Mouse (Mus musculus): ENCODE measurements around the gene Casr.

Gene Casr

GRCm38 (mm10) chr16:36507300-36507699 is 54.6 kb downstream of the Casr start:
- no peak for DNase-seq

DNA sequence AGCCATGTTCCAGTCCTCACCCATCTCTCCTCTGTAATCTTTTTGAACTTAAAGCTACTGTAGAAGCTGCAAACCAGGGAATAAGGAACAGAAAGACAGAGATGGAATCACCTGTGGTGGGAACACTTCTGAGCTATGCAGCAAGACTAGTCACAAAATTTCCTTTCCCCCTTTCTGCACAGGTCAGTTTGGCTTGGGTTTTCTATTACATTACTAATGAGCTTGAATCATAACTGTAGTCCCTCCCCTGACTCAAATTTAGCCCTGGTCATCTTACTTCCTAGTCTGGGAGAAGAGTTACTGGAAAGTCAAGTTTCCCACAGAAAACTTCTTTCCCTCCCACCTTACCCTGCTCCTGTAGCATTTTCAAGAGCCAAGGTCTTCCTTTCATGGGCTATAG is 55.1 kb downstream of the Casr start:
- no peak for DNase-seq

DNA sequence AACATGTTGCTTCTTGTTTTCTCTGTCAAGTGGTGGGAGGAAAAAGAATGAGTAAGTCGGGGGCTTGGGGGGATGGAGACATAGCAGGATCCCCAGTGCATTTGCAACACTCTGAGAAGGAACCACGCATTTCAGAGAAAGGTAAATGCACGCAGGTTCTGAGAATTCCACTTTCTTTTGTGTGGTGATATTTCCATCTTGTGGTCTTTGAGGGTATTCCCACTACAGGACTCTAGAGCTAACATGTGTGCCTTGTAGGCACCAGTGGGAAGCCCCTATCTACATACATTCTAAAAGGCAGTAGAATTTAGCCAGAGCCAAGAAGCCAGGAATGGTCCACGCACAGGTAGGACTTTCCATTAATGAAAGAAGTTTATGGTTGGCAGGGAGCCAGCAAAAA is 56.0 kb downstream of the Casr start:
- no peak for DNase-seq

DNA sequence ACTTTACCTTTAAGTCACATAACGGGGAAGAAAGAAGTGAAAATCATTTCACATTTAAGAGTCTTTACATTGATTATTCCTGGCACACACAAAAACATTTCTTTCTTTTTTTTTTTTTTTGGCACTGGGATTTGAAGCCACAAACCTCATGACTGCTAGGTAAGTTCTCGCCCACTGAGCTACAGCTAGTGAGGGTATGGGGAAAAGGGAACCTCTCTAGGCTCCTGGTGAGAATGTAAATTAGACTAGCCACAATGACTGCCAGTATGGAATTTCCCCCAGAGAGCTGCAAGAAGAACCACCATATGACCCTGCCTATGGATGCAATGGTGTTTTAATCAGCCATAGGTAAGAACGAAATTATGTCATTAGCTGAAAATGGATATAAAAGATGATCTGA is 56.8 kb downstream of the Casr start:
- DNase-seq = no peak

- DNase-seq = no peak
Observed at GRCm38 (mm10) chr16:36502286-36502685, 59.7 kb downstream of the Casr start.

GRCm38 (mm10) chr16:36492420-36492819 is 69.5 kb downstream of the Casr start:
- DNase-seq = no peak

- peak; percentile 13 to 26 for DNase-seq
Observed at GRCm38 (mm10) chr16:36476866-36477265, 85.1 kb downstream of the Casr start.

GRCm38 (mm10) chr16:36475530-36475929 is 86.4 kb downstream of the Casr start:
- DNase-seq = no peak

DNA sequence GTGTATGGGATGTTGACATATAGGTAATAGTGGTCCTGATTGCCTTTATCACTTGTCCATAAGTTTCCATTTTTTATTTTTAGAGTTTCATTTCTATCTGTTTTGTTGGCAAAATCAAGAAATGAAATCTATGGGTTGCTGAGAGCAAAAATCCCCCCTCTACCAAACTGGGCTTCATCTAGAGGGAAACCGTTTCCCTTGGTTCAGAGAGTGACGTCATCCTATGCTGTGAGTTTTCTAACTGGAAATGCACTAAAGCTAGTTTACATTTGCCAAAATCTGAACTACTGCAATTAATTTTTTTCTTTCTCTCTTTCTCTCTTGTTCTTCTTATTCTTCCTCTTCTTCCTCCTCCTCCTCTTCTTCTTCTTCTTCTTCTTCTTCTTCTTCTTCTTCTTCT is 87.1 kb downstream of the Casr start:
- DNase-seq = no peak

- DNase-seq = peak; percentile 10 to 16
Observed at GRCm38 (mm10) chr16:36473217-36474216, 88.4 kb downstream of the Casr start.

GRCm38 (mm10) chr16:36471066-36471633 is 90.8 kb downstream of the Casr start:
- no peak for DNase-seq

DNA sequence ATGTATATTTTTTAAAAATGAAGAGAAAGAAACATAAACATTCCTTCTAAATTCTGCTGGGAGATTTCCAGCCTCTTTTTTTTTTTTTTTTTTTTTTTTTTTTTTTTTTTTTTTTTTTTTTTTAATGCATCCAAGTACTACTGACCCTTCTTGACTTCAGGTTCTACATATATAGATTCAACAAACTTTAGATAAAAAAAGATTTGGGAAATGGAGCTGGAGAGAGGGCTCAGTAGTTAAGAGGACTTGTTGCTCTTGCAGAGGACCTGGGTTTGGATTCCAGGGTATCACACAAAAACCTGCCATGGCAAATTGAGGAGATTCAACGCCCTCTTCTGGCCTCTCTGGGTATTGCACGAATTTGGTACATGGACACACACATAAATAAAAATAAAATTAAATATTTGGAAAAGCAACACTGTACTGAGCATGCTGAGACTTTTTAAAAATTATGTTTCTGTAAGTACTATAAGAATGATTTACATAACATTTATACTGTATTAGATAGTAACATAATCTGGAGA is 91.9 kb downstream of the Casr start:
- DNase-seq = no peak

DNA sequence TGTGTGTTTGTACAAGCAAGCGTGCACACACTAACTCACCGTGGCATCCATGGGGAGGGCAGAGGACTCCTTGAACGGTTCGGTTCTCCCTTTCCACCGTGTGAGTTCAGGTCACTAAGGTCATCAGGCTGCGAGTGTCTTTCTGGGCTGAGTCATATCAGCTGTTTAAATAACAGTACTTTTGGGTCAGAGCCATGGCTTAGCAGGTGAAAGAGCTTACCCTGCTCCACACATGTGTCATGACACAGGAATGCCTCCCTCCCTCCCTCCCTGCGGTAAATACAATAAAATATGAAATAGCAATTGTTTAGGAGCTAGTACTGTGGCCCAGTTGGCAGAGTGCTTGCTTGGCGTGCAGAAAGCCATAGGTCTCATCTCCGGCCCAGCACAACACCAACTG is 92.6 kb downstream of the Casr start:
- DNase-seq = no peak

DNA sequence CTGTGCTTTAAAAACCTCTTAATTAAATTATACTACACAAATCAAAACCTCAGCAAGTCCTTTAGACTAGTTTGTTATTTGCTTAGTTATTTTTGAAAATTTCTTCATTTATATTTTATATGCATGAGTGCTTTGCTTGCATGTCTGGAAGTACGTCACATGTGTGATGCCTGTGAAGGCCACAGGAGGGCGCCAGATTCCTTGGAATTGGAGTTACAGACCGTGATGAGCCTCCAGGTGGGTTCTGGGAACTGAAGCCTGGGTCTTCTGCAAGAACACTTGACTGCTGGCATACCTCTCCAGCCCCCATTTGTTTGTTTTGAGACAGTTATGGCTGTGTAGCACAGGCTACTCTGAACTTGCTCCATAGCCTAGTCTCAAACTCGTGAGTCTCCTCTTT is 93.1 kb downstream of the Casr start:
- no peak for DNase-seq

GRCm38 (mm10) chr16:36467936-36468335 is 94.0 kb downstream of the Casr start:
- DNase-seq = no peak

DNA sequence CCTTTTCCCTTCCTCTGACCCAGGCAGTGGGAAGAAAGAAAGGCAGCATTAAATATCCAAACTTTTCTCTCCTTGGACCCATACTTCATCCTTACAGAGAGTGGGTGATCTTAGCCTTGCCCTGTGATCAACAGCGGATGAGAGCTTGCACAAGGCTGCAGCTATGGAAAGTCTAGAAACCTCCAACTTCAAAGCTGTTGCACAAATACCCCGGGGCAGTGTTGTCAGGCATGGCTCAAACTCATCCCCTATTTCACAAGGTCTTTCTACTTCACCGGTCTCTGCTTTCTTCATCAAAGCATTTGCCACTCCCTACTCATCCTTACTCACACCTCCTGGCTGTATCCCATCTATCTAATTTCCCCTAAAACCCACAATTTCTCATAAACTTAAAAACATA is 96.5 kb downstream of the Casr start:
- DNase-seq = no peak

DNA sequence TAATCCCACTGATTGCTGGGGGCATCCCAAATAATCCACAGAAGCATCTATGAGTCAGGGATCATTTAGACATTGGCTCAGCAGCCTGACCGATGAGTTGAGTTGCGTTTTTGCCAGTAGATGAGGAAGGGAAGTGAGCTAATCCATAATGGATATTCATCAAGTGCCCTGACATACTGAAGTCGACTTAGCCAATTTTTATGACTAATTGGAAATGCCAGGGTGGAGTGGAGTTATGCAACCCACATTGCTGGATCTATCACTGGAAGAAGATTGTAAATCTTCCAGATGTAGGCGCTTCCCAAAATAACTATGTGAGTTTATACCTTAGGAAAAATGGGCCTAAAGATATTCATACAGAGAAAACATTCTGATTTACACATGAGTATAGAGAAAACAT is 97.9 kb downstream of the Casr start:
- DNase-seq = no peak

GRCm38 (mm10) chr16:36460426-36460825 is 101.5 kb downstream of the Casr start:
- DNase-seq = no peak

- DNase-seq = no peak
Observed at GRCm38 (mm10) chr16:36455342-36455802, 106.6 kb downstream of the Casr start, which contains the start of gene Stfa3. Gene Stfa3 (minus strand): TSS chr16:36455392.

Data from lung, adult 18-20 months (tissue).